Mouse (Mus musculus): ENCODE results near the gene Psat1. TPM values are rescaled to one million over a fixed set of nuclear protein-coding genes. Genes with fewer than 3 reads are reported as not detected.
A peak's percentile ranks its signal among the peaks of the same experiment; 100 is the strongest.

The Psat1 gene
- polyA plus RNA-seq, 1 experiment, result 15.4 TPM

GRCm38 (mm10) chr19:15946663-15947062, 474 bp downstream of the Psat1 start:
- TF ChIP-seq GATA1 (IDR thresholded peaks at IDR 0.05; ENCODE audit: low read length), result no peak

- no peak for TF ChIP-seq GATA1 (IDR thresholded peaks at IDR 0.05; ENCODE audit: low read length)
Measured at GRCm38 (mm10) chr19:15943117-15943423, 4.1 kb downstream of the Psat1 start.

GRCm38 (mm10) chr19:15942421-15943116, 4.6 kb downstream of the Psat1 start:
- no peak for TF ChIP-seq GATA1 (IDR thresholded peaks at IDR 0.05; ENCODE audit: low read length)

- no peak for TF ChIP-seq GATA1 (IDR thresholded peaks at IDR 0.05; ENCODE audit: low read length)
Measured at GRCm38 (mm10) chr19:15941399-15941798, 5.7 kb downstream of the Psat1 start.

- no peak for TF ChIP-seq GATA1 (IDR thresholded peaks at IDR 0.05; ENCODE audit: low read length)
Measured at GRCm38 (mm10) chr19:15925719-15926045, 21.5 kb downstream of the Psat1 start.

DNA sequence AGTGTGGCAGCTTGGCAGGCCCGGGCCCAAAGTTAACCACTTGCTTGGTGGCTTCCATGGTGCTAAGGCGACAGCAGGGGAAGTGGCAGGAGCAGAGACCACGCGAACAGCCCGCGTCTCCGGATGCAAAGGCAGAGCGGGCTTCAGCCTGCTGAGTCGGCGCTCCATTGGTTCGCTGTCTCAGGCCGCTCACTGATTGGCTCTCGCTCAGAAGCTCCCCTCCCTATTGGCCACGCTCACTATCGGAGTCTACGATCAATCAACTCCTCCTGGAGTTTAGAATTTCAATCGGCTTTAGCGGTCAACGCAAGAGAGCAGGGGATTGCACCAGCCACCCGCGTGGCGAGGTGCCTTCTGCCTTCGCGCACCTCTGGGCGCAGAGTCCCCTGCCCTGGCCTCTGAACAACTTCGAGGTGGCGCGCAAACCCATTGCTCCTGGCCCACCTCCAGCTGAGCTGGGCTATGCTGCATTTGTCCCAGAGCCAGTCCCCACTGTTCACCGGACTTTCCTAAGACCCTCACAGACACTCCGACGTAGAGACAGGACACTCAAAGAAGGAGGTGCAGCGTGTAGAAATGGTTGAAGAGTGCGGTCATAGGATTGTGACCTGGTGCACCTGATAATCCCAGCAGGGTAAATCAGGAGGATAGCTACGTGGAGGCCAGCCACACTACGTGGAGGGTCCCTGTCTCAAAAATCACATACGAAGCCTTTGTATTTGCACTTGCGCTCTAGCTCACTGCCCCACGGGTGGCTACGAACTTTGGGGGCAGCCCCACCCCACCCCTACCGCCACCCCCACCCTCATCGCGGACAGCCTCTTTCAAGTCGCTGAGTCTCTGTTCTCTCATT, 22.0 kb downstream of the Psat1 start:
- peak; percentile 27 for TF ChIP-seq GATA1 (IDR thresholded peaks at IDR 0.05; ENCODE audit: low read length)

- no peak for TF ChIP-seq GATA1 (IDR thresholded peaks at IDR 0.05; ENCODE audit: low read length)
Measured at GRCm38 (mm10) chr19:15924181-15924865, 22.8 kb downstream of the Psat1 start.

DNA sequence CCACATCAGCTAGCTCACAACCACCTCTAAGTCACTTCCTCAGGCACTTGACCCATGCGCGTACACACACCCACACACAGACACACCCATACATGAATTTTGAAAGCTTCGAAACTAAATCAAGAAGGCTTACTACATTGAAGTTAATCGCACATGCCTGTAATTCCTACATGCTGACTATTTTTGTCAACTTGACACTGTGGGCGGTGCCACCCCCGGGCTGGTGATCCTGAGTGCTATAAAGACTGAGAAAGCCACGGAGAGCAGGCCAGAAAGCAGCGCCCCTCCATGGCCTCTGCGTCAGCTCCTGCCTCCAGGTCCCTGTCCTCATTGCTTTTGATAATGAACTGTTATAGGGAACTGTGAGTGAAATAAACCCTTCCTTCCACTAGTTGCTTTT, 23.7 kb downstream of the Psat1 start:
- TF ChIP-seq GATA1 (IDR thresholded peaks at IDR 0.05; ENCODE audit: low read length), result no peak

DNA sequence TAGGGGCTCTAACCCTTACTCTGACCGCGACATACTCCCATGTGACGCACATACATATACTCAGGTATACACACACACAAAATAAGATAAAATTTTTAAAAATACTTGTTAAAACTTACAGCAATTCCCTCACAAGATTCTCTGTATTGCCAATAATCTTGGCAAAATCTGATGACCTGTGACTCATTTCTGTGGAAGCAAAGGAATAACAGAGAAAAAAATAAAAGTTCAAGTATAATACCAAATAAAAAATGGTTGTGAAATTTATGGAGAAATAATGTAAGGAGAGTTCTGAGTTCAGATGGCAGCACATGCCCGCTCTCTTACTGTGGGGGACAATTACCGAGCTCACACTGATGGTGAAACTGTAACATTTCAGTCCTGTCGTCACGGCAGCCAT, 27.8 kb downstream of the Psat1 start:
- TF ChIP-seq GATA1 (IDR thresholded peaks at IDR 0.05; ENCODE audit: low read length), result no peak

DNA sequence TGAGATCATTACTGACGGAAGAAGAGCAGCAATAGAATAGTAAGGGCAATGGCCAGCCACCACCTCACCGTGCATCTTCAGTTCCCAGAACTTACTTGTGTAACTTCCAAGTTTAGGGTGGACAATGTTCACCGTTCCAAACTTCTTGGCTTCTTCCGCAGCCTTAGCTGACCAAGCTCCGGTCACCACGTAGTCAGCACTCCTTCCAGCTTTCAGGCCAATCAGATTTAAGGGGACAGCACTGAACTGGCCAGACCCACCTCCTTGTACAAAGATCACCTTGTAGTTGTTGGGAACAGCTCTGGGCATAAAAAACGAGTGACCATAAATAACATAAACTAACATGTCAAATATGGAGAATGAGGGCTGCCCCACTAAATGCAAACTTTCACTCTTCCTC, 29.0 kb downstream of the Psat1 start:
- TF ChIP-seq GATA1 (IDR thresholded peaks at IDR 0.05; ENCODE audit: low read length), result no peak

GRCm38 (mm10) chr19:15913249-15913997, 33.7 kb downstream of the Psat1 start:
- no peak for TF ChIP-seq GATA1 (IDR thresholded peaks at IDR 0.05; ENCODE audit: low read length)

DNA sequence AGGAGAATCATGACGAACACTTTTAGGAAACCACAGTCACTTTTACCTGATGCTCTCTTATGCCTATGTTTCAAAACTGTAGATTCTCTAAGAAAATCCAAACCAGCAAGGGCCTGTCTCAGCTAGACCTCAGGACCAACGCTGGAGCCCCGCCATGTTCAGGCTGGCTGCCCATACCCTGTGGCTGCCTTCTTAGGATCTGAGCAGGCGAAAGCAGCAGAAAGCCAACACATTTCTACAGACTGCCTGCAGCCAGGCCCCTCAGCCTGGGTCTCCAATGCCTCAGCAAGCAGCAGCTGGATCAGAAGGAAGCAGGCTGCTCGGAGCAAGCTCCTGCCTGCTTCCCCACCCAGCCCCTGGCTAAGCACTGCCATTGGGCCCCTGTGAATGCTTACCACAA, 35.7 kb downstream of the Psat1 start:
- TF ChIP-seq GATA1 (IDR thresholded peaks at IDR 0.05; ENCODE audit: low read length), result no peak

- no peak for TF ChIP-seq GATA1 (IDR thresholded peaks at IDR 0.05; ENCODE audit: low read length)
Measured at GRCm38 (mm10) chr19:15910987-15911386, 36.1 kb downstream of the Psat1 start.

- no peak for TF ChIP-seq GATA1 (IDR thresholded peaks at IDR 0.05; ENCODE audit: low read length)
Measured at GRCm38 (mm10) chr19:15910488-15910887, 36.6 kb downstream of the Psat1 start.

DNA sequence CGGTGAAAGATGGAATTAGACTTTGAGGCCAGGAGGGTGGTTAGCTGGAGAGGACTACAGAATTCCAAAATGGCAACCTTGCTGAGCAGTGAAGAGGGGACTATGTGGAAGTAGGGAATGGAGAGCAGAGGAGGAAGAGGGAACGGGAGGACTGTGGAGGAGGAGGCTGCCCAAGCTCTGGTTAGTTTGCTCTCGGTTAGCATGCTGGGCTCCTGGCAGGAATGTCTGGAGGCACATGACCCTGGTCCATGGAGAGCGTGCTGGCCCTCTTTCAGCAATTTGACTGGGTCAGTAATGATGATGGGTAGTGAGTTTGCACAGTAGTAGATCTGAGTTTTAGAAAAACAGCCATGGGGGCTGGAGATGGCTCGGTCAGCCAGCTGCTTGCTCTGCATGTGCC, 39.1 kb downstream of the Psat1 start:
- TF ChIP-seq GATA1 (IDR thresholded peaks at IDR 0.05; ENCODE audit: low read length), result no peak

GRCm38 (mm10) chr19:15904734-15905133, 42.4 kb downstream of the Psat1 start:
- no peak for TF ChIP-seq GATA1 (IDR thresholded peaks at IDR 0.05; ENCODE audit: low read length)
